Mouse (Mus musculus) bone marrow macrophage, adult 2 months (primary cell): ENCODE data around the gene Opn5. TPM values are rescaled to one million over a fixed set of nuclear protein-coding genes. Genes with fewer than 3 reads are reported as not detected.

Source experiments
- H3K27ac ChIP-seq: 2 replicates; pipeline ENCODE4 v1.5.1; 2012; ENCODE audit warnings: low read depth, low read length; ENCODE audit not compliant: insufficient read depth
- H3K4me1 ChIP-seq: 2 replicates; pipeline ENCODE4 v1.6.1; 2012; ENCODE audit warnings: low read length; ENCODE audit not compliant: control insufficient read depth, insufficient read depth
- H3K4me3 ChIP-seq: 2 replicates; pipeline ENCODE4 v1.5.1; 2012; ENCODE audit warnings: mild to moderate bottlenecking, low read length, moderate library complexity; ENCODE audit not compliant: insufficient read depth
- CTCF ChIP-seq: IDR thresholded peaks from 2 replicates; pipeline ENCODE4 v1.5.1; 2012; ENCODE audit warnings: low read depth, mild to moderate bottlenecking, low read length, moderate library complexity
- POLR2A ChIP-seq: IDR thresholded peaks from 2 replicates; pipeline ENCODE4 v1.6.1; 2012; ENCODE audit warnings: mild to moderate bottlenecking, low read depth, low read length, borderline replicate concordance
- polyA plus RNA-seq: library from polyadenylated mRNA; stranded (reverse); fragments of >200 nt; gene quantifications from 2 replicates; pipeline ENCODE4 v1.2.4, GENCODE M21; 2012; ENCODE audit not compliant: missing spikeins, insufficient read depth, insufficient read length

Gene Opn5
- not detected in 2 replicates for polyA plus RNA-seq

- TF ChIP-seq POLR2A (no peak), CTCF (no peak)
- Histone ChIP-seq H3K27ac (no peak within 1 kb of the TSS), H3K4me3 (no peak within 1 kb of the TSS), H3K4me1 (no peaks in the 10 kb centered on the region)
Observed at GRCm38 (mm10) chr17:42611295-42611694, at the start of gene Opn5. Gene Opn5 (minus strand): TSS chr17:42611395.

- no peak overlapping the region for H3K27ac ChIP-seq
- TF ChIP-seq POLR2A = no peak
- TF ChIP-seq CTCF = peak; percentile 91
Observed at GRCm38 (mm10) chr17:42658634-42659422, 47.6 kb upstream of the Opn5 start.

GRCm38 (mm10) chr17:42643416-42643815 is 32.2 kb upstream of the Opn5 start:
- no peak for TF ChIP-seq CTCF
- TF ChIP-seq POLR2A = no peak
- H3K4me1 ChIP-seq = no peaks in the 10 kb centered on the region
- H3K4me3 ChIP-seq = no peak overlapping the region
- H3K27ac ChIP-seq = no peak overlapping the region

More at GRCm38 (mm10) chr17:42658634-42659422, 47.6 kb upstream of the Opn5 start:
- Histone ChIP-seq H3K4me1 (no peaks in the 10 kb centered on the region), H3K4me3 (no peak overlapping the region)

GRCm38 (mm10) chr17:42630206-42630605 is 19.0 kb upstream of the Opn5 start:
- no peaks in the 10 kb centered on the region for H3K4me1 ChIP-seq
- no peak overlapping the region for H3K4me3 ChIP-seq
- TF ChIP-seq POLR2A = no peak
- TF ChIP-seq CTCF = no peak
- no peak overlapping the region for H3K27ac ChIP-seq

- Histone ChIP-seq H3K4me3 (no peak overlapping the region), H3K4me1 (no peaks in the 10 kb centered on the region), H3K27ac (no peak overlapping the region)
- TF ChIP-seq POLR2A = no peak
- no peak for TF ChIP-seq CTCF
Observed at GRCm38 (mm10) chr17:42613043-42613737, 2.0 kb upstream of the Opn5 start.

- no peak overlapping the region for H3K27ac ChIP-seq
- H3K4me1 ChIP-seq = no peaks in the 10 kb centered on the region
- H3K4me3 ChIP-seq = no peak overlapping the region
- TF ChIP-seq CTCF = no peak
Observed at GRCm38 (mm10) chr17:42608270-42608669, 2.9 kb downstream of the Opn5 start.

GRCm38 (mm10) chr17:42602829-42603784 is 8.1 kb downstream of the Opn5 start:
- Histone ChIP-seq H3K27ac (no peak overlapping the region), H3K4me1 (no peaks in the 10 kb centered on the region), H3K4me3 (no peak overlapping the region)
- TF ChIP-seq POLR2A (no peak), CTCF (peak; percentile 75)

GRCm38 (mm10) chr17:42586486-42586885 is 24.7 kb downstream of the Opn5 start:
- no peaks in the 10 kb centered on the region for H3K4me1 ChIP-seq
- TF ChIP-seq POLR2A = no peak
- TF ChIP-seq CTCF = no peak
- no peak overlapping the region for H3K4me3 ChIP-seq
- no peak overlapping the region for H3K27ac ChIP-seq

- TF ChIP-seq POLR2A (no peak), CTCF (no peak)
- no peak overlapping the region for H3K27ac ChIP-seq
- H3K4me3 ChIP-seq = no peak overlapping the region
- no peaks in the 10 kb centered on the region for H3K4me1 ChIP-seq
Observed at GRCm38 (mm10) chr17:42583029-42583331, 28.2 kb downstream of the Opn5 start.
